Mouse (Mus musculus): ENCODE data around the gene Nudcd2.
"Not testable (repeated sequence)": the region's sequence is repeated elsewhere in the genome, so short reads cannot be mapped to it uniquely, and the experiment has no call there.

Nudcd2 gene

DNA sequence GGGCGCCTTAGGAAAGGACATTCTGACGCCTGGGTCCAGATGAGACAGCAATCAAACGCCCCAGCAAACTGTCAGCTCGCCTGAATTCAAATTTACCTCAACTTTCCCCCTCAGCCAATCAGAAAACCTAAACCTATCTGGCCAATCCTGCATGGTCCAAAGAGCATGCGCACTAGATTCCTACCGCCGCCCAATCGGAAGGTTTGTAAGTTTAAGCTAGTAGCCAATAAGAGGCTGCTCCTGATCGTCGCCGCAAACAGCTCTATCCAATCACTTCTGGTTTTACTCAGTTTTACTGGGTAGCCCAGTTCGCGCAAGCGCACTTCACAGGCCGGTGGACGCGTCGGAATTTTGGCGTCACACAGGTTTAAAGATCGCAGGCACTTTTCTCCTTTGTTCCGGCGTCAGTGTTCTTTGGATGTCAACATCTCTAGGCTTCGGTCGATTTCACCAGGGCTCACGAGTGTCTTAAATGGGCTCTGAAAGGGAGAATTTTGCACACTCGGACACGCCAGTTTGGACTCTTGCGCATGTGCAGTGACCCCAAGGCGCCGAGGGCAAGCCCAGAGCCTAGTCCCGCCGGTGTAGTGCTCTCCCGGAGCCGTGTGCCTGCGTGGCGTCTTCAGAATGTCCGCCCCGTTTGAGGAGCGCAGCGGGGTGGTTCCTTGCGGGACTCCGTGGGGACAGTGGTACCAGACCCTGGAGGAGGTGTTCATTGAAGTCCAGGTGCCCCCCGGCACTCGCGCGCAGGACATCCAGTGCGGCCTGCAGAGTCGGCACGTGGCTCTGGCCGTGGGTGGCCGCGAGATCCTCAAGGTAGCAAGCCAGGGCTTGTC is at the start of gene Nudcd2, which contains the start of gene Hmmr:
Nudcd2 (plus strand) TSS at position 329 of the 836 bp plus-strand sequence.
Hmmr (minus strand) TSS at position 84 of the 836 bp plus-strand sequence.
- peak; percentile 93 to 94 for DNase-seq

DNA sequence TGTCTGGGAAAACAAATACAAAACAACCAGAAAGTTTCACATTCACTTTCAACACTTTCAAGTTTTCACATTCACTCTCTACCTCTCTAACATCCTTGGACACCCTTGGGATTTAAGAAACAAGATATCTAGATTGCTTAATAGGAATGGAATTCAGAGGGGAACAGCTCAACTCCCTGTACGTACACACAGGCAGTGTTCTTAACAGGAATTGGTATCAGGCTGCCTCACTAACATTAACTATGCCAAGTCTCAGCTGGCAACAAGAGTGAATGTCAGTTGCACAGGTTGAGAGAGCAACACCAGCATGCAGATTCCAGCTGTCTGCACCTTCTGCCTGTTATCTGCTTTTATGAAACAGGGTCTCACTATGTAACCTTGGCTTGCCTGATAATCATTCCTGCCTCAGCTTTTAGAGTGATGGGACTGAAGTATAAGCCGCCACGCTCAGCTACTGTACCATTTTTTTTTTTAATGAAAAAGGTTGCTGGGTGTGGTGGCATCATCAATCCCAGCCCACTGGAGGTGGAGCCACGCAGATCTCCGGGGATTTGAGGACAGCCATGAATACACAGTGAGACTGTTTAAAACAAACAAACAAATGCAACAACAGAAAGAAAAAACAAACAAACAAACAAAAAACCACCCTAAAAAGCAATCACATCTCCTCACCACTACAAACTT is 42.9 kb upstream of the Nudcd2 start:
- peak in 1 of 2 experiments; percentile 20 for DNase-seq

DNA sequence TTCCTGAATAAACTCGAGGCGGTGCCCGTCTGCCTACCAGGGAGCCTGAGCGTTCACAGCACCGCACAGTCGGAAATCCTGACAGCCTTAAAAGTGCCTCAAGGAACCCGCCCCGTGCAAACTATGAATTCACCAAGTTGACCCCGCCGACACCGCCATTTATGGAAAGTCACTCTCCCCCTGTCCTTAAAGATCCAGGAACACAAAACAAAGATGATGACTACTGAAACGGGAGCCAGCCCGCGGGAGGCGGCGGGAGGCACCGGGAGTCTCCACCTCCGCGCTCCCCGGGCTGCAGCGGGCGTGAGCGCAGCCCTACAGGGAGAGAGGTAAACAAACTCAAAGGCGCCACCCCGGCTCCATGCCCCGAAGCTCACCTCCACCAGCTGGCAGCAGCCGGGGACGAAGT is 41.4 kb upstream of the Nudcd2 start:
- no peak for DNase-seq

DNA sequence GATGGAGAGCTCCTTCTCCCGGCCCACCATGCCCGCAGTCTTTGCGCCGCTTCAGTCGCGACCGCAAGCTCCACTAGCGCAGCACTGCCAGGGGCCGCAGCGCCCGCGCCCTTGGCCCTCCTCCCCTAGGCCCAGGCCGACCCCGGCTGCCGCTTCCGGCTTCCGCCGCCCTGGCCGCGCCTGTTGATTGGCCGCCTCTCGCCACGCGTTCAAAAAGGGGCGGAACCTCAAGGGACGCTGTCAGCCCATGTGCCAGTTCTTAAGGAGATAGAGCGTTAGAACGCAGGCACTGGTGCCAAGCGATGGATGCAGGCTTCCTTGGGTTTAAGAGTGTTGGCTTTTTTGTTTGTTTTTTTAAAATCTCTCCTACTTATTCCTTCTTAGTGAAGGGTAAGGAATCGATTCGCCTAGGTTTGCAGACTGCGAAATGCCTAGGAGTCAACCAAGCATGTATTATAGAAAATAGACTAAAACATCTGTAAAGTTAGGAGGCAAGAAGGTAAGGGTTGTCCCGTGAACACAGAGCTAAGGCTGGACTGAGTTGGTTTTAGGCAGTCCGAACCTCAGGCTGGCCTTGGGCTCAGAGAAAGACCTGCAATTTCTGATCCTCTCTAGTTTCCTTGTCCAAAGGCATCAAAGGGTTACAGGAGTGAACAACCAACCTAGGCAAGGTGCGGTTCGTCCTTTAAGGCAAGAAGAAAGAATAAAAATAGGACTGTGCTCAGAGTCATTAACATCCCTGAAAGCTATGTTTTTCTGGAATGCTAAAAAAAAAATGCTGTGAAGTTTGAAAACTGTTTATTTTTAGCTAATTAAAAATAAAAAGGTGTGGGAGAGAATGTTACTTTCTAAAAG is 40.7 kb upstream of the Nudcd2 start:
- peak; percentile 94 to 95 for DNase-seq

DNA sequence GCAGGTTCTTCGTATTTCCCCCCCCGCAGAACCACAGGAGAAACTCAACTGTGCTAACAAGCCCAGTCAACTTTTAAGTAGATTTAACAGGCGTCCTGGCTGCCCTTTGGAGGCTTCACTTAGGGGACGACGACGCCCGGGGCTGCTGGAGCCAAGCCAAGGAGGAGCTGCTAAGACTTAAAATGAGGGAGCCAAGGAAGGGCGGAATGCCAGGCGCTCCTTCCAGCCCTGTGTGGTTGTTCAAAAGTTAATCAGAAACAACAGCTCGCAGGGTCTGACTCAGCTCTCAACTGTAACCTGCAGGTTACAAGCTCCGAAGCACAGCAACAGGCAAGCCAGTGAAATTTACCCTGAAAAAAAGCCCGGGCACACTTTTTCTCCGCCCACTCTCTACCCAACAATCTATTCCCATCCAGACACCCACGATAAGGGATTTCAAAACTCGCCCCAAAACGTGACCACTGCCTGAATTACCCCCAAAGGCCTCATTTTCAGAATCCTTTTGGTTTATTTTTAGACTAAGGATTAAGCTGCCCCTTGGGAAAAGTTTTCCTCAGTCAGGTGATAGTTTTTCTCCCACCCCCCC is 40.0 kb upstream of the Nudcd2 start:
- peak; percentile 77 for DNase-seq

DNA sequence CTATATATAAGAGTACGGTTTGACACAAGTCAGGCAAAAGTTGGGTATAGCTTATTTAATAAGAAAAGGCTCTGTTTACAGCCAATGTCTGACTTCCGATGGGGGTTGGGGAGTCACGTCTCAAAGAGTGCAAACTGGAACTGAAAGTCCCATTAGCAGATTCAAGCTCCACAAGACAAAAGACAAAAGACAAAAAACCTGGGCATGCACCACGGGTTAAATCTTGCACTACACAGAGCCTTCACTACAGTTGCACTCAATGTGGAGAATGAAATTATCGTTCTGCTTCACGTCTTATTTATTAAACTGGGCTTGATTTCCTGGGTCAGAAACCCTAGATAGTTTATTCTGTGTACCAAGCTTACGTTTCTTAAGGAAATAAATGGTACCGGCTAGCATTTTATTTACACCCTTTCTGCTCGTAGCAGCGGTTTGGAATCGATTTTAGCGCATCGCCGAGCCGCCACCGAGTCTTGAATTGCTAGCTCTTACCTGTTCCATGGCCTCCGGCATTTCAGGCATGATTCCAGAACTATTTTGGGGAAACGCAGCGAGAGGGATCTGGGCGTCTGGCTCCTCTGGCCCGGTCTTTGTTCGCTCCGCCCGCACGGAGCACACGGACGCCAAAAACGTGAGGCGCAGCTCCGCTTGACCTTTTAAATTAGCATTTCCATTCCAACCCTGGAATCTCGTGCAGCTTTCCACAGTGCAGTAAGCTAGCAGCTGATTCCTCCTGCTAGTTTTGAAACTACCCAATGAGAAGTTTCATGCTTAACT is 39.0 kb upstream of the Nudcd2 start:
- peak; percentile 89 to 90 for DNase-seq

DNA sequence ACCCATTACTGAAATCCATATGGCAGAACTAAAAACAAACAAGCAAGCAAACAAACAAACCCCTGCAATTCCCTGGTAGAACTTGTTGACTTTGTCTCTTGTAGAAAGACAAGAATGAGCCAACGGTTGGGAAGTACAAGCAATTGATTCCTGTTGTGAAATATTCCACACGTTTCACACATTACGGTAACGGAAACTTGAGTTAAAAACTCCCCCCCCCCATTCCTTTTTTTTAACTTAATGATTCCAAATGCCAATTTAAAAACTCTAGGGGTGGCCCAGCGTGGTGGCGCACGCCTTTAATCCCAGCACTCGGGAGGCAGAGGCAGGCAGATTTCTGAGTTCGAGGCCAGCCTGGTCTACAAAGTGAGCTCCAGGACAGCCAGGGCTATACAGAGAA is 38.4 kb upstream of the Nudcd2 start, which contains the start of gene Mat2b:
Mat2b (minus strand) TSS at position 101 of the 400 bp plus-strand sequence.
- DNase-seq = no peak

DNA sequence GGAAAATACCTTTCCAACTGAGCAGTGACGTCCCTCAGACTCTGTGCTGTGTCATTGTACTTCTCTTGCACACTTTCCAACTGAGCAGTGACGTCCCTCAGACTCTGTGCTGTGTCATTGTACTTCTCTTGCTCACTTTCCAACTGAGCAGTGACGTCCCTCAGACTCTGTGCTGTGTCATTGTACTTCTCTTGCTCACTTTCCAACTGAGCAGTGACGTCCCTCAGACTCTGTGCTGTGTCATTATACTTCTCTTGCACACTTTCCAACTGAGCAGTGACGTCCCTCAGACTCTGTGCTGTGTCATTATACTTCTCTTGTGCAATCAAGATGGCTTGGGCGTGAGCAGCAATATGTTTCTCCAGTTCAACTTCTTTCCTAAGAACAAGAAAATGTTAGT is 23.6 kb upstream of the Nudcd2 start:
- not testable (repeated sequence) for DNase-seq

DNA sequence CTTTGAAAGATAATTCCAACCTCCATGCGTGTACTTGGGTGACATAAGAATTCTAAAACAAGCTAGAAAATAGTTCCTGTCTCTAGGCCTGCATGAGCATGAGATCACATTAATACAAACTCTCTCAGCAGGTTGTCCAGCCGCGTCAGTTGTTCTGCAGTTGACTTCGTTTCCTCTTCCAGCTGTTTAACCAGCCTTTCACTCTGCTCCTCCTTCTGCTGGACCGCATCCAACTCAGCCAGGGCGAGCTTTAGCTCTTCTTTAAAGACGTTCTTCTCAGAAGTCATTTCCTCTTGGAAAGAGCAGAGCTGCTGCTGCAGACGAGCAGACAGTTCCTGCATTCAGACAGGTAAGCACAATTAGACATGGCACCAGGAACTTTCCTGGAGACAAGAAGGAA is 19.6 kb upstream of the Nudcd2 start:
- DNase-seq = no peak

DNA sequence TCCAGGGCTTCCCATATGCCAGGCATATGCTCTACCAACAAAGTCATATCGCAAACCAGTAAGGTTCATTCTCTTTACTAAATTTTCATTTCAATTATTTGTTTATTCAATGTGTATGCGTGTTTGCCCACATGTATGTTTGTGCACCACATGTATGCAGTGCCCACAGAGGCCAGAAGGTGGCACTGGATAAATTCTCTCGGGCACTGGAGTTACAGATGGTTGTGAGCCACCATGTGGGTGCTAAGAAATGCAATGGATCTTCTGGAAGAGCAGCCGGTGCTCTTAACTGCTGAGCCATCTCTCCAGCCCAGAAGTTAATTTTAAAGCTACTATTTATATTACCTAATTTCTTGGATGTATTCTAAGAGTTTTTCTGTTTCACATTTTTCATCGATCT is 17.9 kb upstream of the Nudcd2 start:
- no peak for DNase-seq

DNA sequence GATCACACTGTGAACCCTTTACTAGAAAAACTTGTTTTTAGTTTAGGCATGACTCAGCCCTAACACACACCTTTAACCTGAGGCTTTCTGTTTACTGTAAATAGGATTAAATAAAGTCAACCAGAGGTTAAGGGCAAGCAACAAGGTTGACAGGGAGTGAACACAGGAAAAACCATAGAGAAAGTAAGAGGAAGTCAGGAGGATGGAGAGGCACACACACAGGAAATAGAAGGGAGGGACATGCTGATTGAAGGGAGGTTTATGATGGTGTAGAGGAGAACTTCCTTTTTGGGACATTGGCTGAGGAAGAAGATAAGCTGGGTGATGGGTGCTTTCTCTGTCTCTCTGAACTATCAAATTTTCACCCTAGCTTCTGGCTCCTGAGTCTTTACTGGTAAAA is 15.1 kb upstream of the Nudcd2 start:
- DNase-seq = no peak

DNA sequence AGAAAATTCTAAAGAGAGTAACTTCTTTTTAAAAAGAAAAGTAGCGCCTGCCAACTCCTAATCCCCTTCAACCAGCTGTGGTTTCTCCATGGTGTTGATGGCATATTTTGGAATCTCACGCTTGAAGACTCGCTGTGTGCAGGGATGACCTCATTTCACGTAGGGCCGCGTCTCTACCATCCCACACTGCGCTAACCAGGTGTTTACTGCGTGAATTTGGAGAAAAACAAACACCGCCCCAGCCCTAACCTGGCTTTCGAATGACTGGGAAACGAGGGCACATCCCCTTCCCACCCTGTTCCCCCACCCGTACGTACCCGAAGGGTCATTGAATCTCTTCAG is 499 bp upstream of the Nudcd2 start:
- no peak for DNase-seq

DNA sequence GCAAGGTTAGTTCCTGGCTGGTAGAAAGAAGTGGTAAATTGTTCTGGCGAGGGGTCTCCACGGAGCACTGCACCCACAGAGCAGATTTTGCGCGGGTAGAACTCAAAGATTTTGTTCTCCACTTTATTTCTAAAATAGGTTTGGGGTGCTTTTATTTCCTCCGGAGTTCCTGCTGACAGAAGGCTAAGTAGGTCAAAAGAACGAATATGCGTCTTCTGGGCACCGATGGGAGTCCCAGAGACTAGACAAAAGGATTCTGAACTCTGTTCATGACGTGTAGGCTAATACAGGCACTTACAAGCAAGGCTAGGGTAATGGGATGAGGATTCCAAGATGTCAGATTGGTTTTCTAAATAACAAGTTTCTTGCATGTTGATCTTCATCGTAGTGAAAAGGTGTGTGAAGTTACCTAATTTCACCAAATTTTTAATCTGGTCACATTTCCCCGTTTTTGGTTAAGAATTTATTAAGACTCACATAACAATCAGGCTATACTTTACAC is 835 bp downstream of the Nudcd2 start:
- DNase-seq = no peak

DNA sequence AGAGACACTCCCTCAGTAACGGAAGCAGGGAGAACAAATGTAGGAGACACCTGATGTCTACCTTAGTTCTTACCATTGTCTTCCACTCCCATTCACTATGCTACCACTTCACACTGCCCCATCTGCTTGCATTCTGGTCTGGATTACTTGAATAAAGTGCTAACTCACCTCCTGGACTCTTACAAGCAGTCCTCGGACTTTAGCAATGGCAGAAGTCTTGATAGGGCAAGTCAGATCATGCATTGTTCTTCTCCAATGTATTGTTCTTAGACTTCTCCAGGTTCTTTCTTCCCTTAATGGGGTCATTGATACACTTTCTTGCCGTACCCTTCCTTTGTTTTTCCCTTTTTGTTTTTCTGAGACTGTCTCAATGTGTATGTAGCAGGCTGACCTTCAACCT is 3.9 kb downstream of the Nudcd2 start:
- DNase-seq = no peak

DNA sequence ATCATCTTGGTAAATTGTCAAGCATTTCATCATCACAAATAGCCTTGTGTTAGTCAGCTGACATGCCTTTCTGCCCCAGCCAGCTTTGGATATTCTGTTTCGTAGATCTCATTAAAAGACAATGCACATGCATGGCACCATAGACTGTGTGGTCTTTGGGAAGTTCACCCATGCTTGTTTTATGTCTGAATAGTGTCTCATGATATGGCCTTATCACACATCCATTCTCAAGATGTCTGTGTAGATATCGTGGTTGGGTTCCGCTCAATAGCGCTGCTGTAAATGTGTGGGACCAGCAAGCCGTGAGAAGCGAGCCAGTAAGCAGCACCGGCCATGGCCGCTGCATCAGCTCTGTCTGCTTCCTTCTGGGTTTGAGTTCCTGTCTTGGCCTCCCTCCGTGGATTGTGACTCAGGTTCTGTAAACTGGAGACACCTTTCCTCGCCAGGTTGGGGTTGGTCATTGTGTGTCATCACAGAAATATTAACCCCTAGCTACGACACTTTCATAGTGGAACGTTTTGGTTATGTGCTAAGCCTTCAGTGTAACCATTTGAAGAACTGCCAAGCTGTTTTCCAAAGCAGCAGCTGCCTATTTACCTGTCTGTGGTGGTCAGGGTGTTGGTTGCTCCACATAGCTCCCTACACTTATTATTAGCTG is 8.3 kb downstream of the Nudcd2 start:
- no peak for DNase-seq

DNA sequence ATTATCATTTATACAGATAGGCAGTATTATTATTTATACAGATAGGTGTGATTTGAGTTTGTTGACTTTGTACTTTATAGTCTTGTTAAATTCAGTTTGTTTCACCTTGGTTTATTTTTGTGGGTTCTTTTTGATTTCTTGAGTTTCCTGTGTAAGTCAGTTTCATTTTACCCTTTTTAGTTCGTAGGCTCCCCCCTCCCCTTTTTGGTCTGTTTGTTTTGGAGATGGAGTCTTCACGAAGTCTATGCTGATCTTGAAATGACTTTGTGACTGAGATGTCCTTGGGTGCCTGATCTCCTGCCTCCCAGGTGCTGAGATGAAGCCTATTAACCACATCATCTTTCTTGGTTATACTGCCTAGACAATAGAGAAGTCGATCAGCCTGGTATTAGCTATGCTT is 10.9 kb downstream of the Nudcd2 start:
- no peak for DNase-seq

DNA sequence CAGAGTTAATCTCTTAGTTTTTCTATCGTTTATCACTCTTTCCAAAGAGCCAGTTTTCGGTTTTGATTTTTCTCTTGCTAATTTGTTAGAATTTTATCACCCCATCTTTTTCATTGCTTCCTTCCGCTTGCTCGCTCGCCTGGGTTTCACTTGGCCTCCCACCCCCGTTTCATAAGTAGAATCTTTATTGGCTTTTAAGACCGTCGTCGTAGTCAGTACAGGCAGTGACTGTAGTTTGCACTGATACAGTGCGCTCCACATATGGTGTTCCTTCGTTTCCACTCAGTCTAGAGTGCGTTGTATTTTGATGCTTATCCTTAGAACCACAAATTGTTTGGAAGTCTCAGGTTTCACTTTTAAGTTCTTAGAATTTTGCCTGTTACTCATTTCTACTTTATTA is 12.9 kb downstream of the Nudcd2 start:
- no peak for DNase-seq

DNA sequence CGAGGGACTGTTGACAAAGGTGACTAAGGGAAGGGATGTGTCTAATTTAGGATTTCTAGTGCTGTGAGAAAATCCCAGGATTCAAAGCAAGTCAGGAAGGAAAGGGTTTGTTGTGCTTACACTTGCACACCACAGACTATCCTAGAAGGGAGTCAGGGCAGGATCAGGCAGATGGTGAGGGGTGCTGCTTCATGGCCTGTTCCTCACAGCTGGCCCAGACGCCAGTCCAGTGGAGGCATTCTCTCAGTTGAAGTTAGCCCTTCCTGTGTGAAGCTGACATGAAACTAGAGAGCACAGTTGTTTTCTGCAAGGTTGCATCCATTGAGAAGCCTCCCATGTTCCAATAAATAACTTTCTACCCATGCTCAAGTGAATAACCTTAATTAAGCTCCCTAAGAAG is 14.2 kb downstream of the Nudcd2 start:
- no peak for DNase-seq

DNA sequence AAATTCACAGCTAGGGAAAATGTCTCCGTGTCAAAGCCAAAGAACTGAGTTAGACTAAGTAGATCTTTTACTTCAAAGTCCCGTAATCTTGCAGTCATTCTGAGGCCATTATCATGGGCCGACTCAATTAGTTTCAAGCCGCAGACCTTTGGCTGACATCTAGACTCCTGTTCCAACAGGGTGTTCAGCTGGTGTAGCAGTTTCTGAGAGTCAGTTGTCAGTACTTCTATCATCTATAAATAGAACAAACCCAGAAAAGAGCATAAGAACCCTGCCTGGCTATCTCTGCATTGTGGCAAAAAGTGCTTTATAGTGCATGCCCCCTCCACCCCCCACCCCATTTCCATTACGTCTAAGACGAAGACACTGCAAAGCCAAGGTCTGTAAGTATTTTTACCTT is 20.4 kb downstream of the Nudcd2 start:
- no peak for DNase-seq

DNA sequence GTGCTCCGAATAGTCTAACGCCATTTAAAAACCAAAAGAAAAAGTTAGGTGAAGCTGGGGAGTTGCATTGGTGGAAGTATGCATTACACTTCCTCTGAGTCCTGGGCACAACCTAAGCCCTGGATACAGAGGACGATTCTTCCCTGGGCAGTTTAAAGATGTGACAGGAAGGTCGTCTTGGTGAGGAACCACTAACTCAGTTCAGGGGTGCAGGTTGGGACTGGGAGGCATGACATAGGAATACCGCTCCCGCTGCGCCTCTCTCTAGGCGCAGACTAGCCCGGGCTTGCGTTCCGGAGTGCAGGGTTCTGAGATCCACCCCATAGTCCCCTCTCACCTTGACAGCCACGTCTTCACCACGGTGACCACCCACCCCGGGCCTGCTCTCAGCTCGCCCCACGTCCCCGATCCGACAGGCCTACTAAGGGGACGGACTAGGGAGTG is 21.2 kb downstream of the Nudcd2 start:
- no peak for DNase-seq

DNA sequence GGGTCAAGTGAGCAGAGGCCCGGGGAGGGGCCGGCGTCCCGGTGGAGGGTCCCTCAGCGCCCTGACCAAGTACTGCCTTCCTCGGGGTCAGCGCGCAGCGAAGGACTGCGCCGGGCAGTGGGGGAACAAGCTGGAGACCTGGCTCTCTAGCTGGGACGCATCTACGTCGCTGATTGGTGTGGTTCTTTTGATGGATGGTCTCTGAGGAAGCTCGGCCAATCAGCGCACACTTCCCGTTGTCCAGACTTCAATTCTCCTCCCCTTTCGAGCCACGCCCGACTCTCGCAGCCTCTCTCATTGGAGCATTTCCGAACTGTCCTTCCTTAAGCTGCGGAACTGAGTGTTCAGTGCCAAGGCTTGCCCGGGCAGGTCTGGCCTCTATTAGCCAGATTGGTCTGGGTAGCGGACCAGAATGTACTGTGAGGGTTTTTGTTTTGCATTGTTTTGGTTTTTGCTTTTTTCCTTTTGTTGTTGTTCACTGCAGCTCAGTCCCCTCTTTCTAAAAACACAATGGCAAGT is 21.7 kb downstream of the Nudcd2 start, which contains the start of gene Ccng1:
Ccng1 (minus strand) TSS at position 203 of the 519 bp plus-strand sequence.
- DNase-seq = peak; percentile 91
